Mouse (Mus musculus) G1E (cell line): ENCODE results near the gene BC003965.

ENCODE experiments used
- CTCF ChIP-seq: IDR thresholded peaks from 2 replicates; pipeline ENCODE4 v1.5.1; 2012; ENCODE audit warnings: low read depth, low read length, inconsistent platforms, mixed read lengths
- GATA1 ChIP-seq: IDR thresholded peaks from 2 replicates; pipeline ENCODE4 v1.6.1; 2012; ENCODE audit warnings: borderline replicate concordance, low read length, inconsistent platforms, mixed read lengths
- POLR2AphosphoS5 ChIP-seq: IDR thresholded peaks from 2 replicates; pipeline ENCODE4 v1.6.1; 2012; ENCODE audit warnings: low read depth, low read length, inconsistent platforms; ENCODE audit not compliant: insufficient replicate concordance
- TAL1 ChIP-seq: conservative IDR thresholded peaks from 2 replicates; pipeline ENCODE4 v1.6.1; 2012; ENCODE audit warnings: low read depth, low read length, inconsistent platforms, mixed read lengths

- TF ChIP-seq CTCF (no peak), GATA1 (no peak), POLR2AphosphoS5 (no peak), TAL1 (no peak)
These were observed 3.4 kb downstream of the BC003965 start for GRCm38 (mm10) chr17:25187784-25188149.
